Mouse (Mus musculus) olfactory bulb, adult 2 months (tissue): Measurements from ENCODE around the gene Scfd2.

Experiments used
- CTCF ChIP-seq: fragments of 200-500 bp; IDR thresholded peaks from 2 replicates; pipeline ENCODE4 v1.5.1; 2012; ENCODE audit warnings: low read depth, mild to moderate bottlenecking, low read length, moderate library complexity; ENCODE audit not compliant: insufficient read depth
- POLR2A ChIP-seq: fragments of 200-500 bp; IDR thresholded peaks from 2 replicates; pipeline ENCODE4 v1.6.1; 2012; ENCODE audit warnings: mild to moderate bottlenecking, low read depth, low read length, moderate library complexity; ENCODE audit not compliant: insufficient read depth

DNA sequence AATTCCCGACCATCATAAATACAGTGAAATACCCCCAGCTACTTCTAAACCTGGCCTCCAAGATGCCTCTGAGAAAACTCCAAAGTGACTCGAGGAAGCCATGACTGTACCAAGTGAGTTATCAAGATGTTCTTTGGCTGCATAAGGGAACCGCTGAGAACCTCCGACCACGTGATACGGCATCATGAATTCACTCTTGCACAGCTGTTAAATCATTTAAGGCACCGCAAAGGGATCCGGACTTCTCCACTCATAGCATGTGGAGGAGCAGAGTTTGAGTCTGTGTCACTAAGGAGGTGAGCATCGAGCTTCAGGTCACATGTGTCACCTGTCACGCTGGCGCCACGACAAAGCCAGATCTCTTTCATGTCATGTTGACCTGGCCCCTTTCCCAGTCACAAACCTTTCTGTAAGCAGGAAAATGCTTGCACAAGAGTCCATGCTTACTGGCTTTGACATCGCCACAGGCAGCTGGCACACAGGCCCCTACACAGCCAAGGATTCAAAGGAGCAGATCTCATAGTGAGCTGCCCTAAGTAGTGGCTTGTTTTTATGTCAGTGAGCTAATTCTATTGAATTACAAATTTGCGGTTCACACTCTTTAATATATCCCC is 287.0 kb downstream of the Scfd2 start:
- TF ChIP-seq CTCF (no peak), POLR2A (no peak)
